Mouse (Mus musculus) retina, embryonic 14.5 days (tissue): ENCODE measurements around the gene Dph5.
"Not testable (repeated sequence)": the region's sequence is repeated elsewhere in the genome, so short reads cannot be mapped to it uniquely, and the experiment has no call there.

Experiments used
- DNase-seq: peaks from one replicate; pipeline ENCODE4 v3.0.0-alpha.2; 2015; ENCODE audit warnings: low spot score

Dph5 gene

GRCm38 (mm10) chr3:115887427-115888309, at the start of gene Dph5:
Dph5 (plus strand) TSS chr3:115887837.
- peak; percentile 94 for DNase-seq

GRCm38 (mm10) chr3:115844566-115844965, 43.1 kb upstream of the Dph5 start:
- DNase-seq = no peak

- DNase-seq = no peak
Measured at GRCm38 (mm10) chr3:115845032-115845618, 42.5 kb upstream of the Dph5 start.

GRCm38 (mm10) chr3:115845724-115846123, 41.9 kb upstream of the Dph5 start:
- DNase-seq = no peak

GRCm38 (mm10) chr3:115846153-115846552, 41.5 kb upstream of the Dph5 start:
- DNase-seq = no peak

GRCm38 (mm10) chr3:115848686-115849480, 38.8 kb upstream of the Dph5 start:
- no peak for DNase-seq

GRCm38 (mm10) chr3:115850946-115851345, 36.7 kb upstream of the Dph5 start:
- no peak for DNase-seq

GRCm38 (mm10) chr3:115854672-115855191, 32.9 kb upstream of the Dph5 start:
- DNase-seq = no peak

GRCm38 (mm10) chr3:115855576-115855975, 32.1 kb upstream of the Dph5 start:
- DNase-seq = no peak

- DNase-seq = peak; percentile 36
Measured at GRCm38 (mm10) chr3:115856484-115857022, 31.1 kb upstream of the Dph5 start.

- DNase-seq = no peak
Measured at GRCm38 (mm10) chr3:115857436-115857835, 30.2 kb upstream of the Dph5 start.

- DNase-seq = no peak
Measured at GRCm38 (mm10) chr3:115858822-115859221, 28.8 kb upstream of the Dph5 start.

- not testable (repeated sequence) for DNase-seq
Measured at GRCm38 (mm10) chr3:115860780-115861179, 26.9 kb upstream of the Dph5 start.

GRCm38 (mm10) chr3:115863487-115863886, 24.1 kb upstream of the Dph5 start:
- no peak for DNase-seq

GRCm38 (mm10) chr3:115867150-115867549, 20.5 kb upstream of the Dph5 start:
- no peak for DNase-seq

- DNase-seq = no peak
Measured at GRCm38 (mm10) chr3:115867901-115868300, 19.7 kb upstream of the Dph5 start.

GRCm38 (mm10) chr3:115869360-115869759, 18.3 kb upstream of the Dph5 start:
- no peak for DNase-seq

- no peak for DNase-seq
Measured at GRCm38 (mm10) chr3:115875551-115875950, 12.1 kb upstream of the Dph5 start.

- DNase-seq = no peak
Measured at GRCm38 (mm10) chr3:115877133-115877532, 10.5 kb upstream of the Dph5 start.

GRCm38 (mm10) chr3:115884086-115884485, 3.6 kb upstream of the Dph5 start:
- no peak for DNase-seq

GRCm38 (mm10) chr3:115888310-115889106, 871 bp downstream of the Dph5 start:
- peak; percentile 46 for DNase-seq
